In genomic region chr19:46960101-46961046, GRCm38 (mm10) we compare ENCODE assay signal across 7 mouse cellular contexts. TPM values are rescaled to one million over a fixed set of nuclear protein-coding genes. Genes with fewer than 3 reads are reported as not detected.
DNase-seq lines count a peak whose midpoint lies in the region; ATAC-seq and TF ChIP-seq lines count a peak whose summit lies in the region.

No protein-coding gene starts in this region.

- peaks cover 2% of the 10 kb centered on the region for H3K36me3 ChIP-seq in testis, adult 2 months (ENCODE audit: control insufficient read depth, insufficient read depth, low read length)
- H3K36me3 ChIP-seq in forebrain, embryonic 11.5 days (ENCODE audit: control insufficient read depth, insufficient read depth, low read length) = no peaks in the 10 kb centered on the region
- H3K36me3 ChIP-seq in limb, embryonic 15.5 days = no peaks in the 10 kb centered on the region

- TF ChIP-seq CTCF in testis, adult 2 months (IDR thresholded peaks at IDR 0.05; ENCODE audit: control insufficient read depth, insufficient read depth, insufficient replicate concordance, low read depth, low read length) = no peak

- H3K9ac ChIP-seq in forebrain, embryonic 11.5 days (ENCODE audit: low read length) = peak overlapping the region; percentile 92
- no peak overlapping the region for H3K9ac ChIP-seq in limb, embryonic 15.5 days

- ATAC-seq in forebrain, embryonic 11.5 days (replicated peaks; ENCODE audit: low FRiP score) = no peak
- ATAC-seq in limb, embryonic 15.5 days (ENCODE audit: insufficient number of reproducible peaks, low FRiP score, low TSS enrichment, low read depth) = no peak

- H3K27me3 ChIP-seq in testis, adult 2 months (ENCODE audit: control insufficient read depth, insufficient read depth, low read length) = no peaks in the 10 kb centered on the region
- H3K27me3 ChIP-seq in forebrain, embryonic 11.5 days (ENCODE audit: control insufficient read depth, insufficient read depth, low read length) = no peaks in the 10 kb centered on the region
- H3K27me3 ChIP-seq in limb, embryonic 15.5 days = no peaks in the 10 kb centered on the region

- no peaks in the 10 kb centered on the region for H3K4me1 ChIP-seq in testis, adult 2 months (ENCODE audit: control insufficient read depth, insufficient read depth, low read length)
- 0 out of 2 replicates have a peak, but pooled peaks cover 2% of the 10 kb centered on the region for H3K4me1 ChIP-seq in forebrain, embryonic 11.5 days (replicated peaks; ENCODE audit: control insufficient read depth, insufficient read depth, low read length)
- peaks cover 33% of the 10 kb centered on the region for H3K4me1 ChIP-seq in limb, embryonic 15.5 days

- TF ChIP-seq POLR2A in testis, adult 2 months (IDR thresholded peaks at IDR 0.05; ENCODE audit: control insufficient read depth, low read depth, low read length) = no peak

- no peaks in the 10 kb centered on the region for H3K9me3 ChIP-seq in forebrain, embryonic 11.5 days (ENCODE audit: control insufficient read depth, low read length)
- H3K9me3 ChIP-seq in limb, embryonic 15.5 days = no peaks in the 10 kb centered on the region

- H3K27ac ChIP-seq in testis, adult 2 months (ENCODE audit: control insufficient read depth, insufficient read depth, low read depth, low read length) = peak overlapping the region; percentile 23
- H3K27ac ChIP-seq in forebrain, embryonic 11.5 days (ENCODE audit: low read depth, low read length) = no peak overlapping the region
- H3K27ac ChIP-seq in limb, embryonic 15.5 days = peak overlapping the region; percentile 99

- WGBS in forebrain, embryonic 11.5 days = 79% methylated on average over 13 of the region's 13 CpGs
- WGBS in limb, embryonic 15.5 days = 63% methylated on average over 13 of the region's 13 CpGs

- peak overlapping the region; percentile 71 for H3K4me2 ChIP-seq in forebrain, embryonic 11.5 days (ENCODE audit: low read depth, low read length, severe bottlenecking)
- peak overlapping the region; percentile 59 for H3K4me2 ChIP-seq in limb, embryonic 15.5 days

- DNase-seq in testis, postnatal 14 days (ENCODE audit: low spot score) = no peak
- DNase-seq in forebrain, embryonic 11.5 days (ENCODE audit: low spot score) = no peak
- DNase-seq in testis, postnatal 10 days (ENCODE audit: low spot score) = peak; percentile 40
- DNase-seq in spleen, adult 18-20 months = no peak
- no peak for DNase-seq in gastrocnemius, adult 18-20 months (ENCODE audit: low spot score)

- peak overlapping the region; percentile 95 for H3K4me3 ChIP-seq in testis, adult 2 months (ENCODE audit: control insufficient read depth, low read depth, low read length)
- peak overlapping the region; percentile 73 for H3K4me3 ChIP-seq in forebrain, embryonic 11.5 days (ENCODE audit: low read depth, low read length)
- peak overlapping the region; percentile 82 for H3K4me3 ChIP-seq in limb, embryonic 15.5 days

RNA-seq across cellular contexts. Expression of gene Ina, which starts 54.1 kb away (rescaled TPM):
- 0.35 and 0.37 TPM in 2 replicates for polyA plus RNA-seq in testis, adult 2 months (2012; rRNA removed)
- polyA plus RNA-seq in forebrain, embryonic 11.5 days (2014; fragmentation: Nextera tagmentation; extraction: Ambion mirVana) = 102 and 110 TPM in 2 replicates
- 0.56 and 0.68 TPM in 2 replicates for polyA plus RNA-seq in limb, embryonic 15.5 days (2015; fragmentation: Nextera tagmentation; extraction: Ambion mirVana)
- total RNA-seq in gastrocnemius, adult 18-20 months (2021) = not detected

RNA-seq across cellular contexts. Expression of gene Nt5c2, which starts 54.6 kb away (rescaled TPM):
- 38.0 and 38.6 TPM in 2 replicates for polyA plus RNA-seq in testis, adult 2 months (2012; rRNA removed)
- polyA plus RNA-seq in forebrain, embryonic 11.5 days (2014; fragmentation: Nextera tagmentation; extraction: Ambion mirVana) = 71.8 and 77.9 TPM in 2 replicates
- 70.4 and 71.5 TPM in 2 replicates for polyA plus RNA-seq in limb, embryonic 15.5 days (2015; fragmentation: Nextera tagmentation; extraction: Ambion mirVana)
- total RNA-seq in gastrocnemius, adult 18-20 months (2021) = 10 to 100 TPM; 11.4 to 12.3 TPM

Comparison
In these comparisons a context has a peak if more than half of its experiments do, and no peak if none do; other contexts are left out.
1. RNA of gene Ina, which starts 54.1 kb away (polyA plus RNA-seq): 102 to 110 TPM in forebrain, embryonic 11.5 days; 0.56 to 0.68 TPM in limb, embryonic 15.5 days and 0.35 to 0.37 TPM in testis, adult 2 months; every median in the first group is over 10 times any median in the second.
2. Peak in every context shown above with its lines, with median percentiles within 50 percentile points of each other: H3K4me3 ChIP-seq.